Mouse (Mus musculus) frontal cortex, postnatal 10 days (tissue): ENCODE data around the gene Kansl2.
A peak's percentile ranks its signal among the peaks of the same experiment; 100 is the strongest.

Experiments
- DNase-seq, 2 experiments: peaks; one replicate each; pipeline ENCODE4 v3.0.0; 2022; ENCODE audit warnings: low spot score in 2 of 2, mixed read lengths in 1 of 2

The Kansl2 gene

DNA sequence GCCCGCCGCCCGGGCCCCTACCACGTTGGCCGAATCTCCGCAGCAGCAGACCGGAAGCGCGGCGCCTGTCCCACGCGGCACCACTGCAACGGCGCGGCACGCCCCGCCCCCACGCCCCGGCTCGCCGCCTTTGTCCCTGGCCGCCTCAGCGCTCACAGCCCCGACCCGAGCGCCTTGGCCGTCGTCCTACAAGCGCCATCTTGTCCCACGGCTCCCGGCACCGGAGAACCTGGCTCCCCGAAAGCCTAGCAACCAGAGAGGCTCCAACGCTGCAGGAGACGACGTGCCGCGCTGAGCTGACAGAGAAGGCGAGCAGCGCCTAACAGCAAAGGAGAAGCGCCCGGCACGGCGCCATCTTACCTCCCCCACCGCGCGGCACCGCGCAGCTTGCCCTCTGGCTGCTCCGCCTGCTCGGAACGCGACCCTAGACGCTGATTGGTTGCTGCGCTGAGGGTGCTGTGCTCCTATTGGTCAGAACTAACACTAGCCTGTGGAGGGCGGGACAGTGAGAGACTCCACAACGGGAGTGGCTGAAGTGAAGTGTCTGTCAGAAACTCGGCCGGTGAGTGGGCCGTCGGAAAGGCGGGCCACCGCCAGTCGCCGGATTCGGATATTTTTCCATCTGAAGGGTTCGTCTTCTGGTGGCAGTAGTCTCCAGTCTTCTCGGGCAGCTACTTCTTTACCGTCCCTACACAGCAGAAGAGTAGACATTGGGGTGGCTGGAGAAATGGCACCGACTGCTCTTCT lies at the start of gene Kansl2:
Gene Kansl2, minus strand, starts transcription at position 384 of the 747 bp plus-strand sequence.
- peak; percentile 98 for DNase-seq

GRCm38 (mm10) chr15:98582996-98583395 lies 48.9 kb upstream of the Kansl2 start:
- no peak for DNase-seq

DNA sequence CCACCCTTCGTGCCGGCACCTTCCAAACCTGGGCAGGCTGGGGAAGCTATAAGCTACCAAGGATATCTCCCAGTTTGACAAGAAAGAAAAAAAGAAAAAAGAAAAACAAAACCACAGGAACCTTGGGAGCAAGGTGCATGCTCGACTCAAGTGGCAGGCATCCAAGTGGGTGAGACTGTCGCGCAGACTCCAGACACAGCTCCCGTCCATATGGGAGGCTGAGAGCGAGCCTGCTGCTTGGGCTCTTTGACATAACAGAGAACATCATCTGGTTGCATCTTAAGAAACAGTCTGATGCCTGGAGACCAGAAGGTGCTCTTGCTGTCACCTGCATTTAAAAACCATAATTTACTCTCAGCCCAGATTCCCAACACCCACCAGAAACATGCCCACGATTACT lies 48.3 kb upstream of the Kansl2 start:
- DNase-seq = no peak

DNA sequence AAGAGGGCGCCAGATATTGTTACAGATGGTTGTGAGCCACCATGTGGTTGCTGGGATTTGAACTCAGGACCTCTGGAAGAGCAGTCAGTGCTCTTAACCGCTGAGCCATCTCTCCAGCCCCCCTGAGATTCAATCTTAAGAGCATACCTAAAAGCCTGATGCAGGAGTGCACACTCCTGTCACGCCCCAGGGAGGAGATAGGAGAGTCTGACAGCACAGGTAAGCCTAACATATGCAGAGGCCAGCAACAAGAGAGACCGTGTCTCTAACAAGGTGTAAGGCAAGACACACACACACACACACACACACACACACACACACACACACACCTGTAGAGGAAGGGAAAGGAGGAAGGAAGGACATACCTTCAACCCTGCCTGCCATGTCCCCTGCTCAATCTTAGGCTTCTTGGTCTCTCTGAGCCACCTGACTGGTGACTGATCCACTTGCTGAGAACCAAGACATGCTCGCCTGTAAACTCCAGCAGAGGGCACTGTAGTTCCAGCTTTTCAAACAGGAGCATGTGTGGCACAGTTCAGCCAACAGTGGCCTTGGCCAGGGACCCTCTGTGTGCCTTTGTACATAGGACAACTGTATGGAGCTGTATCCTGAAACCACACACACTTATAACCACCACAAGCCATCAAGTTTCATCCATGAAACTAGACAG lies 45.9 kb upstream of the Kansl2 start:
- peak; percentile 52 to 72 for DNase-seq

GRCm38 (mm10) chr15:98579310-98579709 lies 45.2 kb upstream of the Kansl2 start:
- DNase-seq = no peak

DNA sequence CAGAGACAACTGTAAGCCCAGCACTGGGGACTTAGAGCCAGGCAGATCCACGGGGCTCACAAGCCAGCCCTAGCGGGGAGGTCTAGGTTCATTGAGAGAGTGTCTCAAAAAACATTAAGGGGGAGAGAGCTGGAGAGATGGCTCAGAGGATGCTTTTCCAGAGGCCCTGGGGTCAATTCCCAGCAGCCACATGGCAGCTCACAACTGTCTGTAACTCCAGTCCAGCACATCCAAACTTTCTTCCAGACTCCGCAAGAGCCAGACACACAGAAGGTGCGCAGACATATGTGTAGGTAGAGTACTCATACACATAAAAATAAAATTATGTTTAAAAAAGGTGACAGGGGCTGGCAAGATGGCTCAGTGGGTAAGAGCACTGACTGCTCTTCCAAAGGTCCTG lies 39.2 kb upstream of the Kansl2 start:
- DNase-seq = no peak

DNA sequence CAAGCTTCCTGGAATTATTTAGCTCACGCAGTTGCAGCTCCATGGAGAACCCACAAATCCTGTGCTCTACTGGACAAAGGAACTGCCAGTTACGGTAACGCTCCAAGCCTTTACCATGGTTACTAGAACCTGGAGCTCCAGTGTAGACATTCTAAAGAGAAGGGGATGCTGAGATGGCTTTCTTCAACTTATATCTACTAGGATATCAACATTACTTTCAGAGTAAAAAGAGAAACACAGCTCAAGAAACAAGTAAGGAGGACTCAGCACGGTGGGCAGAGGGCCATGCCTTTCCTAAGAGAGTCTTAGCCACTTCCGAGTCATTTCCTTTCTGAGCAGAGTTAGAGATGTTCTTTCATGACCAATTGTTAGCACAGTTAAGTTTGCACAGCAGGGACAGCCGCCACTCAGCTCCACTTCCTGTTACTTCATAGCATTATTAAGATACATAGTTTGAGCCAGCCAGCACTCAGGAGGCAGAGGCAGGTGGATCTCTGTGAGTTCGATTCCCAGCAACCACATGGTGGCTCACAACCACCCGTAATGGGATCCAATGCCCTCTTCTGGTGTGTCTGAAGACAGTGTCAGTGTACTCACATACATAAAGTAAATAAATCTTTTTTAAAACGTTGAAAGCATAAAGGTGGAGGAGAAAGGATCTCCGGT lies 36.9 kb upstream of the Kansl2 start, which contains the start of the genes Ccnt1 and 4930415O20Rik:
Gene Ccnt1, minus strand, starts transcription at position 51 of the 666 bp plus-strand sequence.
Gene 4930415O20Rik, plus strand, starts transcription at position 132 of the 666 bp plus-strand sequence.
- no peak for DNase-seq

DNA sequence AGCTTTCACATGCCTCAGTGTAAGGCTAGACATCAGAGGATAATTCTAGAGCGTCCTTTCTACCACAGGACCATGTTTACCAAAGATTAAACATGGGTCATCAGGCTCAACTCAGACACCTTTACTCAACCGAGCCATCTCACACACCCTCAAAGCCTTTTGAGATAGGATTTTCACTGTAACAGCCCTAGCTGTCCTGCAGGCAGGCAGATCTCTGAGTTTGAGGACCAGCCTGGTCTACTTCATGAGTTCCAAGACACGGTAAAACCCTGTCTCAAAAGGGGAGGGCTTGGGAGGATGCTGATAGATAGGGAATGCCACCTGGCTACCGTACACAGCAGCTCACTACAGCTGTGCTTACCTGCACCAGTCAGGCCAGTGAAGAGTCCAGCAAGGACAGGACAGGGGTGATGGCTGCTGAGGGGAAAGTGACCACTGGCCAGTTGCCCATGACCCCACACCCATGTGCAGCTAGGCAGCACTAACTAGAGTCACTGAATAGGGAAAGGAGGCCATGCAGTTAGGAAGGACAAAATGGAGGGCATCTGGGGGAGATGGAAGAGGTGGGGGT lies 35.8 kb upstream of the Kansl2 start:
- DNase-seq = peak in 1 of 2 experiments; percentile 30

DNA sequence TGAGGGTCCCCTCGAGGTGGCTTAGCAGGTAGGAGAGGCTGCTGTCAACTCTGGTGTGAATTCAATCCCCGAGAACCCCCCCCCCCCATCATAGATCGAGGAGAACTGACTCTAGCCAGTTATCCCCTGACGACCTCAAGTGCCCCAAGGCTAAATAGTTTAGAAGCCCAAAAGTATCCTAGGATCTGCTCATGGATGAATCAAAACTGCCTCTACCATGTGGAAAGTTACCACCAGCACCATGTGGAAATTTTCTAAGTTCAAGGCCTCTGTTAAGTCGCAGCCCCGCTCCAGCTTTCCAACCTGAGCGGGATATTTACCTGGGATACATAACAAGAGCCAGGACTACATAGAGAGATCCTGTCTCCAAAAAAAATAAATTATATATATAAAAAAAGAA lies 35.2 kb upstream of the Kansl2 start:
- no peak for DNase-seq

- no peak for DNase-seq
Observed at GRCm38 (mm10) chr15:98568256-98569033, 34.4 kb upstream of the Kansl2 start.

DNA sequence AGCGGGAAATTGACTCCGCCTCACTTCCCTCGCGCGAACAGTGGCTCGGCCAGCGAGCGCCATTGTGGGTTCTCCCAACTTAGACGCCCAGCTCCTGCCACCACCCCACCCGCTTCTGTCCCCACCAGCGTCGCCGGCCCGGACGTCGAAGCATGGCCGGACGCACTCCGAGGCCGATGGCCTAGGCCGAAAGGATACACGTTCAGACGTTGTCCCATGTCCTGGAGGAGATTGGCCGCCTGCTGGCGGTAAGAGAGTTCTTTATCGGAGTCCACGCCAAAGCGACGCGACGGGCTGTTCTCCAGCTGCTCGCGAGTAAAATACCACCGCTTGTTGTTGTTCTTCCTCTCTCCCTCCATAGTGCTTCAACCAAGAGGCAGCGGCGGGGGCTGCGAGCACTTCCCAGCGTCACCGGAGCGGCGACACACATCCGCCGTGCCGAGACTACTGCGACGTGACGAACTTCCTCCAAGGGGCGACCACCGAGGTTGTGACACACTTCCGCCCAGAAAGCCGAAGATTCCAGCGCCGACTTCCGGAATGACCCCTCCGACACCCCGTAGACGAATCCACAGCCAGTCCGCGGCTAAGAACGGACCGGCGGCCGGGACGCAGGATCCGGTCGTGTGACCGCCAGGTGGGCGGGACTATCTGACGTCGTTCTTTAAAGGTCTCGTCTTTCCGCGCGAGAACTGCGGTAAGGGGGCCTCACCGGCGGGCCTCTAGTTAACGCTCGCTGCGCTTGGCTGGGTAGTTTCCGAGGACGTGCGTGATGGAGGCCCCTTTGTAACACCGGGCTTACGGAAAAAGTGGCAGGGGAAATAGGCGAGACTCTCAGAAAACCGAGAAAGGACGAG lies 33.4 kb upstream of the Kansl2 start:
- DNase-seq = peak; percentile 99 to 100

DNA sequence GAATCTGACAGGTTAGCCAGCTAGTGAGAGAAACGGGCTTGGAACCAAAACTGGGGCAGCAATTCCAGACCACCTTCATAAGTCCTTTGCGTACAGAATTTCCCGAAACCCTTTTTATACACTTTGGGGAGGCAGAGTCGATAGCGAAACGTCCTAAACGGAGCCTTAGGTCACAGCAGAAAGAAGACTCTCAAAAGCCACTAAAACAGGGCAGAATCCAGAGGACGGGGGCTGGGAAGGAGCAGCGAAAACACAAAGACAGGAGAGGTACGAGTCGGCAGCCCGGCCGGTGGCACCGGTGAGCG lies 32.9 kb upstream of the Kansl2 start:
- DNase-seq = no peak

DNA sequence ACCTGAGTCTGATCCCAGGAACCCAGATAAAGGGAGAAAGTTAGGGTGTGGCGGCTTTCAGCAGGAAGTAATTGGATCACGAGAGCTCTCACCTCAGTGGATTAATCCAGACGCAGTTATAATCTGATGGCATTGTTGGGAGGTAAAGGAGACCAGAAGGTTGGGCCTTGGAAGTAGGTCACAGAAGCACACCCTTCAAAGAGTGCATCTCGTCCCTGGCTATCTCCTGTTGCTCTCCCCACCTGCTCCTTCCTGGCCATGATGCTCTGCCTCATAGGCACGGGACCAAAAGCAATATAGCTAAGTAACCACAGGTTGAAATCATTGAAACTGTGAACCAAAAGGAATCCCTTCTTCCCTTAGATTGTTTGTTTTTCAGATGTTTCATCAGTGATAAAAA lies 23.1 kb upstream of the Kansl2 start:
- DNase-seq = no peak

GRCm38 (mm10) chr15:98555881-98556280 lies 21.8 kb upstream of the Kansl2 start:
- DNase-seq = no peak

DNA sequence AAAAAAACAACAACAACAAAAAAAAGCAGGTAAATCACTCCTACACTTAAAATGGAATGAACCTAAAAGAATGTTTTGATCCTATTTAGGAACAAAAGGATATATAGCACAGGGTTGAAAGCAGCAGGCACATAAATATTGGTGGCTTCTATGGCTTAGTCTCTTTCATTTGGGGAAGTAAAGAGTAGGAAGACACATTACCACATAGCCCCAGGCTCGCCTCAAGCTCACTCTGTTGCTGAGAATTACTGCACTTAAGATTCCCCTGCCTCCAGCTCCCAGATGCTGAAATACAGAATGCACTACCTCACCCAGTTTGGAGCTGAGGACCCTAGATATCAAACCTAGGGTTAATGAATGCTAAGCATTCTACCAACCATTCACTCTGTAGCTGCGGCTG lies 18.7 kb upstream of the Kansl2 start:
- DNase-seq = no peak

GRCm38 (mm10) chr15:98546843-98547242 lies 12.8 kb upstream of the Kansl2 start:
- no peak for DNase-seq

DNA sequence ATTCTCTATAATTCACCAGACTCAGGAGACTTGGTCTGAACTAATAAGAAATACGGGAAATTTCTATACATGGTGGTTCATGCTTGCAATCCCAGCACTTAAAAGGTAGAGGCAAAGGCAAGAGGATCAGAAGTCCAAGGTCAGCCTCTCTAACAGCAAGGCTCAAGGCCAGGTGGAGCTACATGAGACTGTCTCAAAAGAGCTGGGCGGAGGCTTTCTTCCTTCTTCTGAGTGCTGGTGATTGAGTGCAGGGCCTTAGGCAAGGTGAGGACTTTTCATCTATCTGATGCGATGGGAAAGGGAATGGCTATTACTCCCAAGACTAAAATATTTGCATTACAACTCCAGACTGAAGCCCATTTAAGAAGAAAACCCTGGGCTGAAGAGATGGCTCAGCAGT lies 11.1 kb upstream of the Kansl2 start:
- DNase-seq = no peak

GRCm38 (mm10) chr15:98543341-98543740 lies 9.3 kb upstream of the Kansl2 start:
- no peak for DNase-seq

GRCm38 (mm10) chr15:98541064-98541463 lies 7.0 kb upstream of the Kansl2 start:
- DNase-seq = no peak

DNA sequence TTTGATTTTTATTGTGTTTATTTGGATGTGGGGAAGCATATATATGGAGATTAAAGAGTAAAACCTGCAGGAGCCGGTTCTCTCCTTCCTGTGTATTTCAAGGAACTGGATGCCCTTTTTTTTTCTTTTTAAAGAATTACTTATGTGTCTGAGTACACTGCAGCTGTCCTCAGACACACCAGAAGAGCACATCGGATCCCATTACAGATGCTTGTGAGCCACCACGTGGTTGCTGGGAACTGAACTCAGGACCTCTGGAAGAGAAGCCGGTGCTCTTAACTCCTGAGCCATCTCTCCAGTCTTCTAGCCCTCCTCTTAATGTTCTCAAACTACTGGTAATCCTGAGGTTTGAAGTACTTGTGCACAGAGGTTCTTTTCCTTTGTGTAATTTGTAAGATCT lies 3.9 kb upstream of the Kansl2 start:
- no peak for DNase-seq
